Mouse (Mus musculus) MEL (cell line): Measurements from ENCODE around the gene Ntn5. TPM values are rescaled to one million over a fixed set of nuclear protein-coding genes. Genes with fewer than 3 reads are reported as not detected.

ENCODE experiments used
- DNase-seq: peaks from one replicate; pipeline ENCODE4 v3.0.0; 2011; ENCODE audit warnings: low read depth, low spot score
- H3K27ac ChIP-seq: 2 replicates; pipeline ENCODE4 v1.5.1; 2012; ENCODE audit warnings: low read depth, mild to moderate bottlenecking, control low read depth, low read length, moderate library complexity; ENCODE audit not compliant: control insufficient read depth
- H3K27me3 ChIP-seq, 2 experiments: fragments of 150-350 bp in 1 of 2; sonication (generic) in 1 of 2; 2 replicates each; pipeline ENCODE4 v1.6.1; 2012; ENCODE audit warnings: low read length in 2 of 2, mild to moderate bottlenecking in 2 of 2, improper control_type of control experiment in 1 of 2, moderate library complexity in 1 of 2; ENCODE audit not compliant: insufficient read depth in 2 of 2, control insufficient read depth in 1 of 2
- H3K36me3 ChIP-seq, 2 experiments: 2 replicates each; pipeline ENCODE4 v1.6.1; 2012 to 2014; ENCODE audit warnings: low read length in 2 of 2, improper control_type of control experiment in 1 of 2, inconsistent platforms in 1 of 2, mild to moderate bottlenecking in 1 of 2; ENCODE audit not compliant: insufficient read depth in 2 of 2, control insufficient read depth in 1 of 2
- H3K4me1 ChIP-seq, 2 experiments: fragments of 150-350 bp in 1 of 2; sonication (generic) in 1 of 2; 2 replicates each; pipeline ENCODE4 v1.6.1; 2012; ENCODE audit warnings: low read length in 2 of 2, improper control_type of control experiment in 1 of 2, mild to moderate bottlenecking in 1 of 2; ENCODE audit not compliant: insufficient read depth in 2 of 2, control insufficient read depth in 1 of 2
- H3K4me3 ChIP-seq, 2 experiments: fragments of 150-350 bp in 1 of 2; sonication (generic) in 1 of 2; 2 replicates each; pipeline ENCODE4 v1.5.1; 2012; ENCODE audit warnings: low read depth in 2 of 2, low read length in 2 of 2, mild to moderate bottlenecking in 2 of 2, moderate library complexity in 2 of 2, control low read depth in 1 of 2, improper control_type of control experiment in 1 of 2; ENCODE audit not compliant: control insufficient read depth in 1 of 2, insufficient read depth in 1 of 2
- H3K79me2 ChIP-seq: 2 replicates; pipeline ENCODE4 v1.6.1; 2012; ENCODE audit warnings: mild to moderate bottlenecking, low read length, moderate library complexity; ENCODE audit not compliant: control insufficient read depth, poor library complexity, insufficient read depth
- H3K9ac ChIP-seq: 2 replicates; pipeline ENCODE4 v1.6.1; 2012; ENCODE audit warnings: low read depth, mild to moderate bottlenecking, control low read depth, low read length, moderate library complexity; ENCODE audit not compliant: control insufficient read depth, poor library complexity, severe bottlenecking
- H3K9me3 ChIP-seq: fragments of 150-350 bp; sonication (generic); replicated peaks from 2 replicates; pipeline ENCODE4 v1.6.1; 2012; ENCODE audit warnings: mild to moderate bottlenecking, low read length, improper control_type of control experiment, moderate library complexity; ENCODE audit not compliant: insufficient read depth
- CHD1 ChIP-seq: IDR thresholded peaks from 2 replicates; pipeline ENCODE4 v1.6.1; 2012; ENCODE audit warnings: low read depth, mild to moderate bottlenecking, inconsistent platforms, low read length, improper control_type of control experiment
- CTCF ChIP-seq, 3 experiments: IDR thresholded peaks in 2 of 3; conservative IDR thresholded peaks in 1 of 3; 2 replicates each; pipeline ENCODE4 v1.5.1; 2011 to 2012; ENCODE audit warnings: low read length in 3 of 3, low read depth in 2 of 3, mild to moderate bottlenecking in 2 of 3, improper control_type of control experiment in 1 of 3, inconsistent platforms in 1 of 3, mixed read lengths in 1 of 3, moderate library complexity in 1 of 3; ENCODE audit not compliant: control insufficient read depth in 1 of 3, insufficient read depth in 1 of 3, poor library complexity in 1 of 3, severe bottlenecking in 1 of 3
- E2F4 ChIP-seq: IDR thresholded peaks from 2 replicates; pipeline ENCODE4 v1.6.1; 2011; ENCODE audit warnings: low read depth, low read length, improper control_type of control experiment, borderline replicate concordance
- HCFC1 ChIP-seq: IDR thresholded peaks from 2 replicates; pipeline ENCODE4 v1.6.1; 2012; ENCODE audit warnings: low read depth, mild to moderate bottlenecking, inconsistent platforms, low read length, improper control_type of control experiment, moderate library complexity
- MAFK ChIP-seq: IDR thresholded peaks from 2 replicates; pipeline ENCODE4 v1.6.1; 2011; ENCODE audit warnings: low read depth, mild to moderate bottlenecking, low read length, improper control_type of control experiment, borderline replicate concordance
- MAZ ChIP-seq: IDR thresholded peaks from 2 replicates; pipeline ENCODE4 v1.6.1; 2012; ENCODE audit warnings: low read depth, mild to moderate bottlenecking, inconsistent platforms, low read length, improper control_type of control experiment
- MEF2A ChIP-seq: IDR thresholded peaks from 2 replicates; pipeline ENCODE4 v1.6.1; 2014; ENCODE audit warnings: low read depth, mild to moderate bottlenecking, inconsistent platforms, low read length, improper control_type of control experiment; ENCODE audit not compliant: poor library complexity, insufficient replicate concordance, severe bottlenecking; ENCODE audit errors: extremely low read depth
- MXI1 ChIP-seq: IDR thresholded peaks from 2 replicates; pipeline ENCODE4 v1.6.1; 2011; ENCODE audit warnings: mild to moderate bottlenecking, low read depth, low read length, improper control_type of control experiment
- MYC ChIP-seq: IDR thresholded peaks from 2 replicates; pipeline ENCODE4 v1.6.1; 2011; ENCODE audit warnings: low read depth, mild to moderate bottlenecking, low read length, improper control_type of control experiment, moderate library complexity
- TBP ChIP-seq: IDR thresholded peaks from 2 replicates; pipeline ENCODE4 v1.8.0; 2011; ENCODE audit warnings: low read depth, low read length, improper control_type of control experiment
- UBTF ChIP-seq: IDR thresholded peaks from 2 replicates; pipeline ENCODE4 v1.6.1; 2012; ENCODE audit warnings: low read depth, mild to moderate bottlenecking, inconsistent platforms, low read length, improper control_type of control experiment, moderate library complexity, borderline replicate concordance; ENCODE audit not compliant: insufficient read depth
- USF1 ChIP-seq: IDR thresholded peaks from 2 replicates; pipeline ENCODE4 v1.6.1; 2014; ENCODE audit warnings: low read depth, mild to moderate bottlenecking, inconsistent platforms, low read length, improper control_type of control experiment, moderate library complexity
- USF2 ChIP-seq, 2 experiments: IDR thresholded peaks; 2 replicates each; pipeline ENCODE4 v1.6.1; 2011 to 2012; ENCODE audit warnings: improper control_type of control experiment in 2 of 2, low read length in 2 of 2, borderline replicate concordance in 1 of 2, inconsistent platforms in 1 of 2, low read depth in 1 of 2, mild to moderate bottlenecking in 1 of 2; ENCODE audit not compliant: insufficient read depth in 1 of 2
- ZC3H11A ChIP-seq: IDR thresholded peaks from 2 replicates; pipeline ENCODE4 v1.6.1; 2012; ENCODE audit warnings: low read depth, mild to moderate bottlenecking, inconsistent platforms, low read length, improper control_type of control experiment
- ZKSCAN1 ChIP-seq: IDR thresholded peaks from 2 replicates; pipeline ENCODE4 v1.6.1; 2012; ENCODE audit warnings: low read depth, mild to moderate bottlenecking, inconsistent platforms, low read length, improper control_type of control experiment, moderate library complexity
- ZNF384 ChIP-seq: IDR thresholded peaks from 2 replicates; pipeline ENCODE4 v1.6.1; 2012; ENCODE audit warnings: low read depth, mild to moderate bottlenecking, inconsistent platforms, low read length, improper control_type of control experiment
- polyA plus RNA-seq, 2 experiments: library from polyadenylated mRNA; stranded (reverse) in 1 of 2; unstranded in 1 of 2; fragments of >175 nt in 1 of 2; fragments of >200 nt in 1 of 2; gene quantifications; 2 replicates each; pipeline versions ENCODE4 v1.2.1 to v1.2.4; 2012; ENCODE audit warnings: low replicate concordance in 2 of 2, low read depth in 1 of 2; ENCODE audit not compliant: insufficient read length in 2 of 2, insufficient read depth in 1 of 2, missing spikeins in 1 of 2
- total RNA-seq: library from RNA; depleted of rRNA; stranded (reverse); fragments of 300-350 nt; gene quantifications from 2 replicates; pipeline ENCODE4 v1.2.3, GENCODE M21; 2012

Ntn5 gene
- total and polyA plus RNA-seq, 3 experiments: 0.13 TPM; not detected in 2

- TF ChIP-seq MAZ (no peak), MAFK (no peak), MEF2A (no peak), ZNF384 (no peak), E2F4 (no peak)
- Histone ChIP-seq H3K36me3 (no peaks in the 10 kb centered on the region), H3K27ac (no peak overlapping the region), H3K79me2 (peaks cover 7% of the 10 kb centered on the region), H3K4me1 (peaks cover 0 to 6% of the 10 kb centered on the region in 2 experiments; a peak in 2 of 4 replicates), H3K4me3 (no peak overlapping the region), H3K27me3 (peaks cover 0 to 4% of the 10 kb centered on the region in 2 experiments; a peak in 2 of 4 replicates), H3K9ac (no peak overlapping the region), H3K9me3 (no peaks in the 10 kb centered on the region)
- DNase-seq: no peak
Observed at GRCm38 (mm10) chr7:45702316-45702715, 18.5 kb downstream of the Ntn5 start.

GRCm38 (mm10) chr7:45702809-45703520 is 19.1 kb downstream of the Ntn5 start:
- Histone ChIP-seq H3K27me3 (peaks cover 0 to 4% of the 10 kb centered on the region in 2 experiments; a peak in 2 of 4 replicates), H3K4me1 (peaks cover 0 to 8% of the 10 kb centered on the region in 2 experiments; a peak in 2 of 4 replicates), H3K27ac (no peak overlapping the region), H3K36me3 (no peaks in the 10 kb centered on the region), H3K9ac (no peak overlapping the region), H3K4me3 (no peak overlapping the region), H3K9me3 (no peaks in the 10 kb centered on the region), H3K79me2 (peaks cover 7% of the 10 kb centered on the region)
- TF ChIP-seq CTCF (IDR thresholded peaks at IDR 0.05 in 2 of 3, conservative IDR thresholded peaks at IDR 0.05 in 1 of 3; ENCODE audit: control insufficient read depth in 1 of 3, insufficient read depth in 1 of 3, low read depth in 2 of 3, low read length in 3 of 3, poor library complexity in 1 of 3, severe bottlenecking in 1 of 3) (no peak), USF2 (IDR thresholded peaks at IDR 0.05; ENCODE audit: borderline replicate concordance in 1 of 2, insufficient read depth in 1 of 2, low read depth in 1 of 2, low read length in 2 of 2) (no peak), USF1 (no peak), ZC3H11A (no peak), HCFC1 (no peak), ZNF384 (no peak), UBTF (no peak), MXI1 (no peak), TBP (no peak), ZKSCAN1 (no peak), MYC (no peak), MEF2A (no peak), CHD1 (no peak)
- DNase-seq: no peak
